In the genomic region with DNA sequence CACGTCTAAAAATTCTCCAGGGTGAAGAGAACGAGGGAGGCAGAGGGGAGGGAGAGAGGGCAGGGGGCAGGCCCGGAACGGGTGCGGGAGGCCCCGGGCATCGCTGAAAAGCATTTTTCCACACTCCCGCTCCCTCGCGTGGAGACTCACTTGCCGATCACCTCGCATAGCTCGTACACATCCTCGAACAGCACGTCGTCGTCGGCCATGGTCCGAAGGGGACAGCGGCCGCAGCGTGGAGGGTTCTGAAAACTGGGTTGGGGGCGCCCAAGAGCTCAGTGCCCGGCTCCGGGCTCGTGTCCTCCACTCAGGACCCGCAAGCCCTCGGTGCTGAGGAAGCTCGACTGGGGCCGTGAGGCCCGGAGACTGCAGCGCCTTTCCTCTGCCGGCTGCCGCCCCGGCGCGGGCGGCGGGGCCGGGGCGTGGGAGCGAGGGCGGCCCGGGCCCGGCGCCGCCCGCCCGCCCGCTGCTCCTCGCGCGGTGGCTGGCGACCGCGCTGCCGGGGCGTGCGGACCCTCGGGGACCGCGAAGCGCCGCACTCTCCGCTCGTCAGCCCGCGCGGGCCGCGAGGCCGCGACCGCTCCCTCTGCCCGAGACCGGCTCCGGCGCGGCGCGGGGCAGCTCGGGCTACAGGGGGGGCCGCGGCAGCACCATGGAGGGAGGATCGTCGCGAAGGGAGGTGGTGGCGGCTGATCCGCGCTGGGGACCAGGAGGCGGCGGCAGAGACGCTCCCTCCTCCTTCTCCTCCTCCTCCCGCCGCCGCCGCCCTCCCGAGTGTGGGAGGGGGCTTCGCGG, we compare ENCODE assay signal across 8 mouse cellular contexts. TPM values are rescaled to one million over a fixed set of nuclear protein-coding genes. Genes with fewer than 3 reads are reported as not detected.
DNase-seq lines count a peak whose midpoint lies in the region; ATAC-seq and TF ChIP-seq lines count a peak whose summit lies in the region.

No protein-coding gene starts in this region.

- no peaks in the 10 kb centered on the region for H3K36me3 ChIP-seq in CH12.LX (replicated peaks in 1 of 2; ENCODE audit: control insufficient read depth in 1 of 2, insufficient read depth in 1 of 2, low read length in 1 of 2)
- H3K36me3 ChIP-seq in heart, embryonic 16.5 days (ENCODE audit: control insufficient read depth, insufficient read depth), result no peaks in the 10 kb centered on the region

- peak overlapping the region in 2 of 3 experiments; percentile 16 to 68 for H3K4me3 ChIP-seq in CH12.LX (replicated peaks in 1 of 3; ENCODE audit: low read depth in 2 of 3, low read length in 2 of 3, poor library complexity in 1 of 3)
- peak overlapping the region; percentile 88 for H3K4me3 ChIP-seq in embryonic fibroblast, embryonic 13.5 days (ENCODE audit: insufficient read depth, low read length)
- H3K4me3 ChIP-seq in heart, embryonic 16.5 days (ENCODE audit: low read length), result peak overlapping the region; percentile 75
- H3K4me3 ChIP-seq in lung, adult 2 months (replicated peaks; ENCODE audit: extremely low read depth, low read depth, low read length), result peak overlapping the region; percentile 95

- H3K4me1 ChIP-seq in CH12.LX (ENCODE audit: control insufficient read depth in 1 of 2, insufficient read depth in 2 of 2), result no peaks in the 10 kb centered on the region
- no peaks in the 10 kb centered on the region for H3K4me1 ChIP-seq in embryonic fibroblast, embryonic 13.5 days (ENCODE audit: control insufficient read depth, insufficient read depth, low read length)
- H3K4me1 ChIP-seq in heart, embryonic 16.5 days (ENCODE audit: control insufficient read depth, insufficient read depth, low read length), result no peaks in the 10 kb centered on the region; the same call in 1 of the 2 replicates
- H3K4me1 ChIP-seq in lung, adult 2 months (ENCODE audit: control insufficient read depth, insufficient read depth, low read length), result no peaks in the 10 kb centered on the region

- dilution Hi-C loops in CH12.LX (cut with MboI; ENCODE audit: extremely low pct_ligation_motif_present, extremely low pct_unique_long_range_greater_than_20kb, low sequenced_read_pairs), result no loop called here

- TF ChIP-seq EP300 in CH12.LX (IDR thresholded peaks at IDR 0.05; ENCODE audit: low read length), result no peak

- H3K79me2 ChIP-seq in CH12.LX (replicated peaks; ENCODE audit: control insufficient read depth, extremely low read depth, insufficient read depth, poor library complexity, severe bottlenecking), result no peaks in the 10 kb centered on the region

- no peaks in the 10 kb centered on the region for H3K27me3 ChIP-seq in CH12.LX (replicated peaks)
- H3K27me3 ChIP-seq in heart, embryonic 16.5 days (ENCODE audit: control insufficient read depth, insufficient read depth, low read length), result no peaks in the 10 kb centered on the region

- no peak for TF ChIP-seq CTCF in CH12.LX (conservative IDR thresholded peaks at IDR 0.05 in 1 of 2, IDR thresholded peaks at IDR 0.05 in 1 of 2; ENCODE audit: low read depth in 2 of 2, low read length in 2 of 2)
- no peak for TF ChIP-seq CTCF in embryonic fibroblast, embryonic 13.5 days (IDR thresholded peaks at IDR 0.05; ENCODE audit: borderline replicate concordance, insufficient read depth, low read length)
- no peak for TF ChIP-seq CTCF in lung, adult 2 months (IDR thresholded peaks at IDR 0.05; ENCODE audit: insufficient read depth, low read length)

- TF ChIP-seq RAD21 in CH12.LX (IDR thresholded peaks at IDR 0.05; ENCODE audit: low read depth, low read length), result no peak

- peaks cover 6% of the 10 kb centered on the region for H3K9me3 ChIP-seq in CH12.LX (replicated peaks; ENCODE audit: low read length)
- H3K9me3 ChIP-seq in heart, embryonic 16.5 days (replicated peaks; ENCODE audit: control insufficient read depth, low read length), result no peaks in the 10 kb centered on the region

- H3K27ac ChIP-seq in CH12.LX (ENCODE audit: insufficient read depth, low read depth), result peak overlapping the region; percentile 56
- H3K27ac ChIP-seq in embryonic fibroblast, embryonic 13.5 days (ENCODE audit: insufficient read depth, low read length), result peak overlapping the region; percentile 71
- peak overlapping the region; percentile 87 for H3K27ac ChIP-seq in heart, embryonic 16.5 days (ENCODE audit: low read length)

- peak overlapping the region; percentile 63 for H3K9ac ChIP-seq in CH12.LX (ENCODE audit: insufficient read depth, low read depth)
- peak overlapping the region; percentile 70 for H3K9ac ChIP-seq in heart, embryonic 16.5 days (ENCODE audit: low read length)

- ATAC-seq in heart, embryonic 16.5 days (replicated peaks; ENCODE audit: extremely low read depth, insufficient read depth, low FRiP score), result peak; percentile 54
- ATAC-seq in neutrophil, adult 5-6 weeks (ENCODE audit: extremely low read depth, insufficient number of reproducible peaks, low FRiP score, poor library complexity, severe bottlenecking), result peak; percentile 16; the same call in 1 of the 2 replicates

- 19% methylated on average over 64 of the region's 100 CpGs for WGBS in heart, embryonic 16.5 days
- 47% methylated on average over 93 of the region's 100 CpGs for WGBS in lung, adult 2 months

- no peak for DNase-seq in CH12.LX (ENCODE audit: extremely low read depth)
- peak; percentile 18 for DNase-seq in adrenal gland, postnatal 25 days
- DNase-seq in kidney, postnatal 14 days, result peak; percentile 52
- peak; percentile 41 for DNase-seq in lung, adult 2 months
- peak; percentile 26 to 37 for DNase-seq in thymus, postnatal 36 days

- no peak overlapping the region; the same call in 1 of the 2 replicates for H3K4me2 ChIP-seq in CH12.LX (ENCODE audit: insufficient read depth, low read depth, poor library complexity, severe bottlenecking)
- H3K4me2 ChIP-seq in heart, embryonic 16.5 days (ENCODE audit: low read depth, low read length), result peak overlapping the region; percentile 67

- in situ Hi-C loops in CH12.LX (cut with MboI; ENCODE audit: low pct_ligation_motif_present, low pct_unique_long_range_greater_than_20kb, low sequenced_read_pairs), result no loop called here

- no peak for TF ChIP-seq POLR2A in CH12.LX (IDR thresholded peaks at IDR 0.05; ENCODE audit: low read depth, low read length)
- 0 out of 2 replicates have a peak, but pooled peaks have one; percentile 61 for TF ChIP-seq POLR2A in embryonic fibroblast, embryonic 13.5 days (IDR thresholded peaks at IDR 0.05; ENCODE audit: low read depth, low read length)
- no peak for TF ChIP-seq POLR2A in lung, adult 2 months (IDR thresholded peaks at IDR 0.05; ENCODE audit: borderline replicate concordance, extremely low read depth, low read depth, low read length)

TF ChIP-seq in CH12.LX, 34 proteins besides CTCF, POLR2A, EP300 and RAD21:
- TF ChIP-seq RCOR1 (conservative IDR thresholded peaks at IDR 0.05; ENCODE audit: low read depth, low read length) (no peak), TBP (conservative IDR thresholded peaks at IDR 0.05; ENCODE audit: low read depth, low read length) (no peak), NELFE (IDR thresholded peaks at IDR 0.05; ENCODE audit: low read depth, low read length) (no peak), CHD2 (IDR thresholded peaks at IDR 0.05; ENCODE audit: low read length) (no peak), UBTF (IDR thresholded peaks at IDR 0.05; ENCODE audit: low read depth, low read length) (0 out of 2 replicates have a peak, but pooled peaks have one; percentile 40), JUND (conservative IDR thresholded peaks at IDR 0.05; ENCODE audit: low read depth, low read length) (no peak), SIN3A (IDR thresholded peaks at IDR 0.05; ENCODE audit: low read length) (no peak), HCFC1 (IDR thresholded peaks at IDR 0.05; ENCODE audit: low read depth, low read length) (no peak), MXI1 (IDR thresholded peaks at IDR 0.05; ENCODE audit: low read depth, low read length) (no peak), MAZ (IDR thresholded peaks at IDR 0.05; ENCODE audit: low read depth, low read length) (no peak), POLR2AphosphoS2 (IDR thresholded peaks at IDR 0.05; ENCODE audit: low read depth, low read length) (no peak), E2F4 (IDR thresholded peaks at IDR 0.05; ENCODE audit: insufficient replicate concordance, low read depth, low read length) (no peak), NRF1 (IDR thresholded peaks at IDR 0.05; ENCODE audit: low read depth, low read length) (no peak), ZMIZ1 (IDR thresholded peaks at IDR 0.05; ENCODE audit: low read depth, low read length) (peak; percentile 18; the same call in 1 of the 2 replicates)

RNA-seq across cellular contexts. Expression of a gene that starts 5.1 kb away (rescaled TPM):
- 4.0 and 5.0 TPM in 2 replicates for total RNA-seq in CH12.LX (2012; rRNA removed)
- total RNA-seq in CH12.LX (2014; rRNA removed), result 0.40 and 1.0 TPM in 2 replicates
- 0.49 and 1.3 TPM in 2 replicates for polyA plus RNA-seq in CH12.LX (2012; ENCODE audit: insufficient read length, low read depth)
- total RNA-seq in adrenal gland, postnatal 25 days (2021), result 36.1 and 40.0 TPM in 2 replicates
- 137 and 139 TPM in 2 replicates for polyA plus RNA-seq in embryonic fibroblast, embryonic 13.5 days (2011; ENCODE audit: insufficient read length, low read depth, missing spikeins)
- 5.0 and 6.3 TPM in 2 replicates for polyA plus RNA-seq in heart, embryonic 16.5 days (2015; fragmentation: Nextera tagmentation; extraction: Ambion mirVana)
- 4.0 and 6.7 TPM in 2 replicates for polyA plus RNA-seq in lung, adult 2 months (2012; rRNA removed)
- total RNA-seq in neutrophil, adult 5-6 weeks (2017), result 56.7 and 56.8 TPM in 2 replicates

Comparison
In these comparisons a context has a peak if more than half of its experiments do, and no peak if none do; other contexts are left out.
1. H3K4me3 ChIP-seq: peak in every context shown above with its lines; median percentile 95 in lung, adult 2 months; 88 in embryonic fibroblast, embryonic 13.5 days; 75 in heart, embryonic 16.5 days; 42 in CH12.LX.
2. RNA of a gene that starts 5.1 kb away (polyA plus RNA-seq): 137 to 139 TPM in embryonic fibroblast, embryonic 13.5 days; 4.0 to 6.7 TPM in lung, adult 2 months, 5.0 to 6.3 TPM in heart, embryonic 16.5 days and 0.49 to 1.3 TPM in CH12.LX; every median in the first group is over 10 times any median in the second.
3. Peak in every context shown above with its lines, with median percentiles within 50 percentile points of each other: H3K27ac ChIP-seq.